In genomic region chr2:119662220-119663182, GRCm38 (mm10) we compare ENCODE assay signal across 8 mouse cellular contexts. TPM values are rescaled to one million over a fixed set of nuclear protein-coding genes. Genes with fewer than 3 reads are reported as not detected.
DNase-seq lines count a peak whose midpoint lies in the region; ATAC-seq and TF ChIP-seq lines count a peak whose summit lies in the region.

TSS of gene Ndufaf1 (minus strand) at chr2:119662827.

- H3K9me3 ChIP-seq in embryonic facial prominence, embryonic 13.5 days, result no peaks in the 10 kb centered on the region
- no peaks in the 10 kb centered on the region for H3K9me3 ChIP-seq in limb, embryonic 13.5 days
- H3K9me3 ChIP-seq in midbrain, embryonic 16.5 days (replicated peaks; ENCODE audit: control insufficient read depth, low read length, poor library complexity, severe bottlenecking), result no peaks in the 10 kb centered on the region

- no peak within 1 kb of the TSS for H3K27ac ChIP-seq in embryonic facial prominence, embryonic 13.5 days
- H3K27ac ChIP-seq in heart, adult 2 months, result peak within 1 kb of the TSS; percentile 86
- H3K27ac ChIP-seq in limb, embryonic 13.5 days, result no peak within 1 kb of the TSS
- no peak within 1 kb of the TSS for H3K27ac ChIP-seq in midbrain, embryonic 16.5 days (ENCODE audit: low read length)

- 1% methylated on average over 44 of the region's 44 CpGs for WGBS in embryonic facial prominence, embryonic 13.5 days
- WGBS in heart, adult 2 months, result under 1% methylated on average over 44 of the region's 44 CpGs
- WGBS in limb, embryonic 13.5 days, result 2% methylated on average over 44 of the region's 44 CpGs
- WGBS in midbrain, embryonic 16.5 days, result 1% methylated on average over 44 of the region's 44 CpGs

- intact Hi-C loops in heart, adult 2 months (cut with DNase I), result loop anchor here (5.0 kb wide), 1 partner anchor 115 kb away; the partner anchor contains the start of genes Chp1 and Exd1

- H3K27me3 ChIP-seq in embryonic facial prominence, embryonic 13.5 days, result no peaks in the 10 kb centered on the region
- no peaks in the 10 kb centered on the region for H3K27me3 ChIP-seq in heart, adult 2 months (ENCODE audit: control insufficient read depth, insufficient read depth, low read length)
- no peaks in the 10 kb centered on the region for H3K27me3 ChIP-seq in limb, embryonic 13.5 days
- H3K27me3 ChIP-seq in midbrain, embryonic 16.5 days (ENCODE audit: control insufficient read depth, insufficient read depth, low read depth, low read length), result no peaks in the 10 kb centered on the region; the same call in 1 of the 2 replicates

- peak; percentile 77 for TF ChIP-seq POLR2A in heart, adult 2 months (IDR thresholded peaks at IDR 0.05; ENCODE audit: insufficient read depth, low read depth, low read length)

- peak within 1 kb of the TSS; percentile 85 for H3K4me3 ChIP-seq in embryonic facial prominence, embryonic 13.5 days
- H3K4me3 ChIP-seq in heart, adult 2 months, result peak within 1 kb of the TSS; percentile 65
- peak within 1 kb of the TSS; percentile 76 for H3K4me3 ChIP-seq in limb, embryonic 13.5 days
- peak within 1 kb of the TSS; percentile 77 for H3K4me3 ChIP-seq in midbrain, embryonic 16.5 days (ENCODE audit: low read depth, low read length)

- TF ChIP-seq EP300 in heart, adult 2 months (IDR thresholded peaks at IDR 0.05; ENCODE audit: insufficient read depth, low read depth, low read length), result peak; percentile 83; the same call in 1 of the 2 replicates

- no peak for TF ChIP-seq CTCF in heart, adult 2 months (IDR thresholded peaks at IDR 0.05)

- H3K4me1 ChIP-seq in embryonic facial prominence, embryonic 13.5 days, result peaks cover 9% of the 10 kb centered on the region
- no peaks in the 10 kb centered on the region for H3K4me1 ChIP-seq in heart, adult 2 months (ENCODE audit: control insufficient read depth, insufficient read depth, low read length)
- H3K4me1 ChIP-seq in limb, embryonic 13.5 days, result peaks cover 8% of the 10 kb centered on the region; the same call in 1 of the 2 replicates
- peaks cover 7% of the 10 kb centered on the region for H3K4me1 ChIP-seq in midbrain, embryonic 16.5 days (ENCODE audit: control insufficient read depth, insufficient read depth, low read length)

- no peaks in the 10 kb centered on the region for H3K79me2 ChIP-seq in heart, adult 2 months (replicated peaks; ENCODE audit: control insufficient read depth, insufficient read depth, low read length)

- H3K36me3 ChIP-seq in embryonic facial prominence, embryonic 13.5 days, result peaks cover 21% of the 10 kb centered on the region
- H3K36me3 ChIP-seq in heart, adult 2 months (ENCODE audit: control insufficient read depth, insufficient read depth, low read length), result peaks cover 2% of the 10 kb centered on the region; the same call in 1 of the 2 replicates
- peaks cover 27% of the 10 kb centered on the region for H3K36me3 ChIP-seq in limb, embryonic 13.5 days
- H3K36me3 ChIP-seq in midbrain, embryonic 16.5 days (ENCODE audit: control insufficient read depth, insufficient read depth, low read length), result 0 out of 2 replicates have a peak, but pooled peaks cover 3% of the 10 kb centered on the region

- peak; percentile 84 for DNase-seq in 3134 (ENCODE audit: extremely low read depth, insufficient read length, low spot score)
- peak; percentile 81 to 85 for DNase-seq in adrenal gland, postnatal 36 days
- peak; percentile 84 to 89 for DNase-seq in heart, adult 2 months
- DNase-seq in kidney, adult 8-10 months, result peak; percentile 70 to 89
- DNase-seq in spleen, postnatal 10 days (ENCODE audit: low spot score in 2 of 2), result peak; percentile 76 to 83

- H3K9ac ChIP-seq in embryonic facial prominence, embryonic 13.5 days, result peak within 1 kb of the TSS; percentile 90
- H3K9ac ChIP-seq in heart, adult 2 months (ENCODE audit: low read depth, low read length), result peak within 1 kb of the TSS; percentile 92
- peak within 1 kb of the TSS; percentile 81 for H3K9ac ChIP-seq in limb, embryonic 13.5 days
- H3K9ac ChIP-seq in midbrain, embryonic 16.5 days (ENCODE audit: low read depth, low read length), result peak within 1 kb of the TSS; percentile 78

- peak; percentile 72 for ATAC-seq in embryonic facial prominence, embryonic 13.5 days (ENCODE audit: insufficient number of reproducible peaks, insufficient read depth, low FRiP score, low TSS enrichment, low read depth)
- peak; percentile 89 for ATAC-seq in limb, embryonic 13.5 days (ENCODE audit: low FRiP score, low read depth)
- ATAC-seq in midbrain, embryonic 16.5 days, result peak; percentile 93

- H3K4me2 ChIP-seq in embryonic facial prominence, embryonic 13.5 days, result peak within 1 kb of the TSS; percentile 82
- peak within 1 kb of the TSS; percentile 80 for H3K4me2 ChIP-seq in limb, embryonic 13.5 days (replicated peaks)
- peak within 1 kb of the TSS; percentile 68 for H3K4me2 ChIP-seq in midbrain, embryonic 16.5 days (ENCODE audit: low read length)

RNA-seq across cellular contexts. Expression of gene Ndufaf1, which starts in this region (rescaled TPM):
- 10 to 100 TPM; 42.1 to 44.6 TPM for total RNA-seq in adrenal gland, postnatal 36 days (2021)
- polyA plus RNA-seq in embryonic facial prominence, embryonic 13.5 days (2015; fragmentation: Nextera tagmentation; extraction: Ambion mirVana), result 52.0 and 52.4 TPM in 2 replicates
- total RNA-seq in heart, adult 2 months (2021), result 10 to 100 TPM; 58.6 to 63.6 TPM
- polyA plus RNA-seq in heart, adult 2 months (2012; rRNA removed), result 16.1 and 33.9 TPM in 2 replicates
- polyA plus RNA-seq in limb, embryonic 13.5 days (2015; fragmentation: Nextera tagmentation; extraction: Ambion mirVana), result 47.9 and 50.7 TPM in 2 replicates
- 39.0 and 43.0 TPM in 2 replicates for polyA plus RNA-seq in midbrain, embryonic 16.5 days (2015; fragmentation: Nextera tagmentation; extraction: Ambion mirVana)
